Mouse (Mus musculus) lung, postnatal 4 days (tissue): ENCODE measurements around the gene Pdk2.
A peak's percentile ranks its signal among the peaks of the same experiment; 100 is the strongest.

Source experiments
- DNase-seq, 2 experiments: peaks; one replicate each; pipeline ENCODE4 v3.0.0; 2021

Gene Pdk2

DNA sequence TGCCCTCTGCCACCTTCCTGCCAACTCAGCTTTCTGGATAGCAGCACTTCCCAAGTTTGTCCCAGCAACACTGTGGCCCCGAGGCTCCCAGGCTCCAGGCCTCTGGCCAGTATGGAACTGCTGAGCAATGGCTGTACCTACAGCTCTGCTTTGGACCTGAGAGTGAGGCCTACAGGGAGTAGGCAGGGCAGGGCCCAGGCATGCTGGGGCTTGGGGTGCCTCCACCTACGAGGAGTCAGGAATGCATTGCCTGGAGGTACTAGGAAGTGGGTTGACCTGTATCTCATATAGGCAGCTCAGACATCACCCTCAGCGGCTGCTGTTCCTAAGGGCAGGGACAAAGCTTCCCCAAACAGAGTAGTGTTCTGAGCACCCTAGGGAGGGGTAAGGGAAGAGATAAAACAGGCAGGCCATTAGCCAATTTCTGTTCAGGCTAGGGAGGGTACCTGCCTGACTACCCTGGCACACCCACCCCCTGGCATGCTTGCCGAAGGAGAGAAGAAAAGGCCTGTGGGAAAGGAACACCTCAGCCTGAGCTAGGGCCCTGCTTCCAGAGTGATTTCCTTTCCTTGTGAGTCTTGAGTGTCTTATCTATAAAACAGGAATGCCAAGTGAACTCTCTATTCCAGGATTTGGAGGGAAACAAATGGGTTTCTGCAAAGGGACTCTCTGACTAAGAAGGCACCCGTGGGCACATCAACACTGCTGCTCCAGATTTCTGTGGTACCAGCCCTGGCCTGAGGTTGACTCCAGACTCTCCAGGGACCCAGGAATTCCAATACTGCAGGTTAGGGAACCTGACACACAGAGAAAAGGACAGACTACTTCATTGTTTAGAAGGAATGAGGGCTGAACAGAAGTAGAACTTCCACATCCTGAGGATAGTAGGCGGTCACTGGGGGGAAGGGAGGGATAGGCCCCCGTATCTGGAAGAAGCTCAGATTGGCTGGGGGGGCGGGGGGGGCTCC, 29.3 kb upstream of the Pdk2 start:
- peak in 1 of 2 experiments; percentile 49 for DNase-seq

DNA sequence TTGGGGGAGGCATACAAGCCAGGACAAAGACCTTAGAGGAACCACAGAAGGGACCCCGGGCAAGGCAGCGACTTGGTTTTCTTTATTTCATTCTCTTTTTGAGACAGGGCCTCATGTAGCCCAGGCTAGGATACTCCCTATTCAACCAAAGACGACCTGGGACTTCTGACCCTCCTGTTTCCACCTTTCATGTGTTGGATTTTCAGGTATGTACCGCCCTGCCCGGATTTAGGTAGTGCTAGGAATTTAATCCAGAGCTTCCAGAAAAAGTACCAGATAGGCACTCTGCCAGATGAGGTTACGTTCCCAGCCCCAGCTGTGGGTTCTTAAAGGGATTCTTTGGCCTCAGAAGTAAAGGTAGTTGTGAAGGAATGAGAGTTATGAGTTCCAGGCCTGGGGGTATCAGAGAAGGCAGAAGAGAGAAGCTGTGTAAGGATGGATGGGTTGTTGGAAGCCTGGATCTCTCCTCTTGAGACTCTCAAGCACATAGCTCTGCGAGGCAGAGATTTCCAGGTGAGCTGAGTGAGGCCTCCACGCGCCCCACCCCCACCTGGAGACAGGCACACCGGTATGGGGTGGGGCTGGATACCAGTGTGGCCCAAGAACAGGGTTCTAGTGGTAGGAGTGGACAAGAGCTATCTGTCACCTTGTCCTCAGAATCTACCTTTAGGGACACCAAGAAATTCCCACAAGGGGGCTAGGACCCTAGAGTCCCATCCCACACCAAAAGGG, 28.2 kb upstream of the Pdk2 start:
- DNase-seq = peak in 1 of 2 experiments; percentile 53

DNA sequence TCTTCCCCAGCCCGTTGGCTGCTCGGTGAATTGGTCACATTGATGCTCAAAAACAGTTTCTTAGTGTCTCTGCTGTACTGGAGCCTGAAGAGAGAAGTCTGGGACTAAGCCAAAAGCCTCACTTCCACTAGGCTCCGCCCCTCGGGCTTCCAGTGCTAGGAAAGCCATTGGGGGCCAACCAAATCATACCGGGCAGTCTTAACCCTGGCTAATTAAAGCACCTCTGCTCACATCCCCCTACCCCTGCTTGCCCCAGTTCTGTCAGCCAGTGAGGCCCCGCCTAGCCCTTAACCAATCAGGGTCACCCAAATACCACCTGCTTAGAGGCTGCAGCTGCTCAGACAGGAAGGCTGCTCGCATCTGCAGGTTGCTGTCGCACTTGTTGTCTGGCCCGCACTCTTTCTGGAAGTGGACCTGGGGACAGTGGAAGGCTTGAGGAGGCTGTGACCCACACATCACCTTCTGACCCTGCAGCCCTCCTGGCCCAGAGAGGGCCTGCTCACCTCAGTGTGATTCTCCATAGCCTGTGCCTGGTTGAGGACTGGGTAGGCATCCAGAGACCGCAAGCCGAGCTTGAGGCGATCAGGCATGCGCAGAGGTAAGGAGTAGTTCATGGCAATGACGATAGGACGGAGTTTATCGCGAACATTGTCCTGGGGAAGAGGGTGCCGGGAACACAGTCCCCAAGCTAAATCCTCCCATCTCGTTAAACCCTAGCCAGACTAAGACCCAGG, 15.8 kb upstream of the Pdk2 start:
- no peak for DNase-seq

DNA sequence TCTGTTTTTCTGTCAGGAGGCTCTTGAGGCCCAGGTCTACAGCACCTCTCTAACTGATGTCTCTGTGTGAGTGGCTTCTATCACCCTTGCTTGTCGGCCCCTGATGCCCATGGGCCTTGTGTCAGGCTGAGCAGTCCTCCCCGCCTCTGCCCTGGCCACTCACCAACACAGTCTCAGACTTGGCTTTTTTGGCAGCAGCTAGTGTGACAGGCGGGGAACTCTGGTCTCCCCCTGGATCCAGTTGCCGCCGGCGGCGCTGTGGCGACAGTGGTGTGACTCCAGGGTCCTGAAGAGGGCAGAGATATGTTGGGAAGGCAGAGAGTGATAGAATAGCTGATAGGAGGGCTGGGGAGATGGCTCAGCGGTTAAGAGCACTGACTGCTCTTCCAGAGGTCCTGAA, 11.9 kb upstream of the Pdk2 start:
- peak in 1 of 2 experiments; percentile 36 for DNase-seq

DNA sequence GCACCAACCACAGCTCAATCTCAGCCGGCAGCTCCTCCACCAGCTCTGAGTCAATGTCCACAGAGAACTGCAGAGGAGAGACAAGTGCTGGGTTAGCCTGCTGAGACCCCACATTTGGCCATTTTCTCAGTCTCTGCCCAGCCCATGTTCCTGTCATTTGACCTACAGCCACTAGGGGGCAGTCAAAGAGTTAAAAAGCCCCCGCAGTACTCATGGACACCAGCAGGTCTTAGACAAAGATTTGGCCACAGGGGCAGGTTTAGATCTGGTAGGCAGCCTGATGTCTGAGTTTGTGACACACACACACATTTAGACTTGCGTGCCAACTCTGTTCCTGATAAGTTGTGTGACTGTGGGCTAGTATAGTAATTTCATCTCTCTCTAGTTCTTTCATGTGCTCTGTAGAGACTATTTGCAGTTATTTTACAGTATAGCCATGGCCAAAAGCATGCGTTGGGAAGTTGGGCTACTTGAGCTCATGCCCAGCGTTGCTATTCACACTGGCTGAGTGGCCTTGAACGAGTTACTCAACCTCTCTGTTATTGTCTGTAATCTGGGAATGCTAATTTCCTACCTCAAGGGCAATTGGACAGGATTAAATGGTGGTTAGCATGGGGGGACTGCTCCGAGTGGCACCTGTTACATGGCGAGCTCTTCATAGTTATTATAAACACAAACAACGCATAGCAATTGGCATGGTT, 6.0 kb upstream of the Pdk2 start:
- DNase-seq = peak; percentile 43 to 74

DNA sequence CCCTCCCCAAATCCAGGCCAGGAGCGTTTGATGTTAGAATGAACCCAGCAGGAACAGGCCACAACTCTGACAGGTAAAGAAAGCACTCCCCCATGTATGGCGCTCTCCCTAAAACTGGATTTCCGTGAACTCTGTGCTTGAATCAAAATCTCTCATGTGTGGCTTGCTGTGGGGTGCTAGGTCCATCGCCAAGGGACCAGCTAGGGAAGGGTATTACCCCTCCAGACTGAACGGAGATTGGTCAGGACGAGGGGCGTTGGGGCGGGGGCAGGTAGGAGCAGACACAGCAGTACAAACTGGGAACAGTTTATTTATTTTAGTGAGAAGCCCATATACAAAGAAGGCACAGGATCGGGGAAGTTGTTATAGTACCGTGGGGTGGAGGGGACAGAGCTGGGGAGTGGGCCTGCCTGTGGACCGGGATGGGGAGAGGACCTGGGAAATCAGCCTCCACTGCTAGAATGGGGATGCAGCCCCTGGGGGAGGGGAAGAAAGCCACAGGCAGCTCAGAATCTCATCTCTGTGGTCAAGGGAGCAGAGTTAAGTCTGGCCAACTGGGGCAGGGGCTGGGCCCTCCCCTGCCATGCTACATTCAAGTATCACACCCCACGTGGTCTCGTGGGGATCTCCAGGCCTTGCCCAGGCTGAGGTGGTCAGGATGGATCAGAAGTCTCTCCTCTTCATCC, 3.2 kb upstream of the Pdk2 start:
- DNase-seq = peak in 1 of 2 experiments; percentile 18

DNA sequence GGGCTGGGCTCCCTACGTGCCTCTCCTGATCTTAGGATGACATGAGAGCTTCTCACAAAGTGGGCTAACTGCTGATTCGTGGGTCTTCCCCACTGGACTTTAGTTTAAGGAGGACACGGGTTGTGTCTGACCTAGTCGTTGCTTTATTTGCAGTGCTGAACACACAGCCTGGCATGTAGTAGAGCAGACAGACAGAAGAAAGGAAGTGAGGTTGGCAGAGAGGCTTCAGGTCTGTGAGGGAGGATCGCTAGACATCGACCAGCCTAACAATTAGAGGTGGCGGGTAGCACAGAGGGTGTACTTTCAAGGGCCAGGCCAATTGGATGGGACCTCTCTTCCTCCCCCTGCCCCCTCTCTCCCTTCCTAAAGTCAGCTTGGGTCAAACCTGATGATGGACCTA, 2.5 kb upstream of the Pdk2 start:
- DNase-seq = no peak

DNA sequence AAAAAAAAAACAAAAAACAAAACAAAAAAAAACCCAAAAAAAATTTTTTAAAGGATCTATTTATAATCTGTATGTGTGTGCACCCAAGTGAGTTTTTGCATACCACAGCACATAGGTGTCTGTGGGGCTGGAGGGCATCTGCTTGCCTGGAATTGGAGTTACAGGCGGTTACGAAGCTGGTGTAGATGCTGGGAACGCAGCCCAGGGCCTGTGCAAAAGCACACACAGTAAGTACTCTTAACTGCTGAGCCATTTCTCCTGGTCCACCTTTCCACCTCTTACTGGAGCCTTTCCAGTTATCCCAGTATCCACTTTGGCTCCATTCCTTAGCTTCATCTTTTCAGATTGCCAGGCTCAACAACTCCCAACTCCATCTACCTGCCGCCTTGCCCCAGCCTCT, 1.9 kb upstream of the Pdk2 start:
- DNase-seq = no peak

DNA sequence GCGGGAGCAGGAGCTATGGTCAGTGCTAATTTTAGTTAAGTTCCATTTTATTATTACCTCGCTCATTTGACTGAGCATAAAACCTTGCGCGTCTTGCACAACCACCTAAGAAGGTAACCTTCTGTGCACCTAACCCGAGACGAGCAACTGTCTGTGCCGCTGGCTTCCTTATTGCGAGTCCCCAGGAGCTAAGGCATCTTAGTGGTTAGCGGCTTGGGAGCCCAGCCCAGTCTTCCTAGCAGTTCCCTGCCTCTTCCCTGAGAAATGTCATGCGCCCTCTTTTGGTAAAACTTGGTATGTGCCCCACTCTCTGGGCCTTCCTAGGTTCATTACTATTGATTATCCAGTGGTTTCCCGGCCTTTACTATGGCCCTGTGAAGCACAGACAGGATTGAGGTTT, 942 bp upstream of the Pdk2 start:
- peak; percentile 82 to 87 for DNase-seq

DNA sequence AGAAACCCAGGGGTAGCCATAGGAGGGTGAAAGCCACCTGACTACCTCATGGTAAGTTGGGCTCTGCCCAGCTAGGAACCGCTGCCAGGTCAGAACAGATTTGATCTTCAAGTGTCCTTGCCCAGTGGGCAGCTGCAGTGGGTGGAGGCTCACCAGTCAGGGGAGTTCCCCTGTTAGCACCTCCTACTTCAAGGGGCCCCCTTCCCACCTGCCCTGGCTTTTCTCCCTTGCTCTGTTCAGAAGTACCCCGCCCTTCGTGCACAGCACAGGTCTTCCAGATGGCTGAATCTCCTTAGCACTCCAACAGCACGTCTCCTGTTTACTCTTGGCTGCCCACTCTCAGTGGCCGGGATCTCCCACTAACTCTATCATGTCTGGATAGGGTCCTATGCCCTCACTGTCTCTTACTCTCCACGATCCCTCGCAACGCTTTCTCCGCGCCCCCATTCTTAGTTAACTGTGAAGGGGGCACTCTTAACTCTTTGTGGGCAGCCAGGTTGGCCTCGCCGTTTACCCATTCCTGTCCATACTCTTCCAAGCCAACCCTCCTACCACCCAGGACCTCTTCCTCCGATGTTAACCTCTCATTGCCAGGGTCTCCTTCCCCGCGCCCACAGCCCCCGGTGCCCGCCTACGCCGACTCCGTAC, 539 bp downstream of the Pdk2 start:
- peak; percentile 66 to 87 for DNase-seq

DNA sequence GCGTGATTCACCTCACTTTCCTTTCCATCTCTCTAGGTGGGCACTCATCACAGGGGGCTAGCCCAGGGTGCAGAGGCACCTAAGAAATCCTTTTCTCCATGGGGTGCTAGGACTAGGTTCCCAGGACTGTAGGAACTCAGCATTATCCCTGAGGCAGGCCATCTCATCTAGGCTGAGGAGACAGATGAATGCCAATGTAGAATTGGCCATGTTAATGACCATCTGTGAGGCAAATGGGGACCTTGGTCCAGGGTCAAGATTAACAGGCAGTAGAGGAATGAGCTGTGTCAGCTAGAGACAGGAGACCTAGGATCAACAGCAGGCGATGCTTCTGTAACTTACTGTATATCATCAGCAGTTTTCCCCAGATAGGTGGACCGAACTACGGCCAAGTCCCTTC, 1.4 kb downstream of the Pdk2 start:
- no peak for DNase-seq

DNA sequence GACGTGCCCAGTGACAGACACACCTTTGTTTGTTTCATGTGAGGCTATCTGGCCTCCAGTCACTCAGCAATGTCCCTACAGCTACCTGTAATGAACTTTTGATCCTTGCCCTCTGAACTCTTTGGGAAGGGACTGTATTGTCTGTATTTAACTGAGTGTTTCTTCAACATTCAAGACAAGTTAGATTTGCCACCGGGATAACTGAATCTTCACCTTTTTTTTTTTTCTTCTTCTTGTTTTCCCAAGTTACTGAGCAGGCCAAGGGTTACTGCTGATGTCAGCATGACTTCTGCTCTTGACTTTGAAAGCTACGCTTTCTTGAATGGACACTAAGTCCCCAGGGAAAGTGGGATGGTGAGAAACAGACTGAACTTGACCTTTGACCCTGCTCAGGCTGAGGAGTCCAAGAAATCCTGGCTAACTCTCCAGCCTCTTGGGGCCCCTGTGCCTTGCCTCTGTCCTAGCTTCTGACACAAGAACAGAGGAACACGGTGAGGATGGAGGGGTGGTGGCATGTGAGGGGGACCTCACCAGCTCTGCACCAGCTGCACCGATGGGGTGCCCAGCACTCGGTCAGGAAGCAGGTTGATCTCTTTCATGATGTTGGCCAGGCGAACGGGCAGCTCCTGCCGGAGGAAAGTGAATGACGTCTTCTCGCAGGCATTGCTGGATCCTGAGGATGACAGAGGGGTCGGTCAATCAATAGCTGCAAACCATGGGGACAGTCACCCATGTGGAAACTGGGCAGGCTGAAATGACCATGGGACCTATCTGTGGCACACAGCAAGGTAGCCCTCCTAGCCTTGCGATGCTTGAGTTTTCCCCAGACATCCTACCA, 2.1 kb downstream of the Pdk2 start:
- no peak for DNase-seq

DNA sequence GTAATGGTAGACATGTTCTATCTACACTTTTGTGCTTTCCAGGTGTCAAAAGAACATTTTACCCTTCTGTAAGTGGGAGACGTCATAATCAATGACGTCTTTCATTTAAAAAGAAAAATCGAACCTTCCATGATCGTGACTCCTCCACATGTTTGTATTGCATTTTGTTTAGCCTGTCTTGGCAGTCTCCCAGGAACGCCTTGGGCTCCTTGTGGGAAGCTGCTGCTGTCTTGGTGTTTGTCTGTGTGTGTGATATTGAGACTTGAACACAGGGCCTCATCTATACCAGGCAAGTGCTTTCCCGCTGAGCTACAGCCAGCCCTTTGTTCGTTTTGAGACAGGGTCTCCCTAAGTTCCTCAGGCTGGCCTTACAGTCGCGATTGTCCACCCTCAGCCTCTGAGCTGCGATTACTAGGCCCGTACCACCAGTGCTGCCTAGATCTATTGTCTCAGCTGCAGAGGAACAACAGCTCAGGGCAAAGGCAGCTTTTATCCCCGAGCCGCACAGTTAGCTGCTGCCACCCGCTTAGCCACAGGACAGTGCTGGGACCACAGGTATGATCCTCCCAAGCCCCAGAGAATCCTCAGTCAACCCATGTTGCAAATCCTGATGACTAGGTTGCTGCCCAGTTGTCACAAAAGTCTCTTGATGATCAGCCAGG, 2.9 kb downstream of the Pdk2 start:
- no peak for DNase-seq

DNA sequence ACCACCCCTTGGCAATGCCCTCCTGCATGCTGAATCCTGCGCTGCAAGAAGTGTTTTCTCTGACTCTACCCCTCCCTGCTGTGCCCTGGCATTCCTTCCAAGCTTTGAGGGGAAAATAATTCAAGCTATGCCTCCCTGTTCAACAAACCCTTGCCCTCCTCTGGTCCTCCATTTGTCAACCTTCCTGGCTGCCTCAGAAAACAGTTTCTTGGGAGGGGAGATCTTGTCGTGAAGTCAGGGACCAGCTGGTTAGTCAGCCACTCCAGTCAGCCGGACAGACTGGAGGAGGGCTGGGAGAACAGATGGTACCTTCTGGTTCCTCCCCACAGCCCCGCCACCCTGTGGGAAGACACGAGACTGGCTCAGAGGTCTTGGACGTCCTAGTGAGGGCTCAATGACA, 3.8 kb downstream of the Pdk2 start:
- DNase-seq = no peak

DNA sequence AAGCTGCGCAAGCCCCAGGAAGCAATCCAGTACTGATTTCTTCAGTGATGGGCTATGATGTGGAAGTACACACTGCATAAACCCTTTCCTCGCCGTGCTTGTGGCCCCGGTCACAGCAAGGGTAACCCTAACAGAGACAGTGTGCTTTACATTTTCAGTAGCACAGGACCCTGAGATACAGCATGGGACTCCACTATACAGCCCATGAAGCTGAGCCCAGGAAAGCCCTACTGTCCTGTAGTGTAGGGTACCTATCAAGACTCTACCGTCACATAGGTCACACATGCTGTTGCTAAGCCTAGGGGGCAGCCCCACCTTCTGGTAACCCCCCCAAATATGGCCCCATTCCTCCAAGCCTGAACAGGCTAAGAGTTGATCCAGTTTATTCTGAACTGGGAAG, 4.6 kb downstream of the Pdk2 start:
- no peak for DNase-seq

DNA sequence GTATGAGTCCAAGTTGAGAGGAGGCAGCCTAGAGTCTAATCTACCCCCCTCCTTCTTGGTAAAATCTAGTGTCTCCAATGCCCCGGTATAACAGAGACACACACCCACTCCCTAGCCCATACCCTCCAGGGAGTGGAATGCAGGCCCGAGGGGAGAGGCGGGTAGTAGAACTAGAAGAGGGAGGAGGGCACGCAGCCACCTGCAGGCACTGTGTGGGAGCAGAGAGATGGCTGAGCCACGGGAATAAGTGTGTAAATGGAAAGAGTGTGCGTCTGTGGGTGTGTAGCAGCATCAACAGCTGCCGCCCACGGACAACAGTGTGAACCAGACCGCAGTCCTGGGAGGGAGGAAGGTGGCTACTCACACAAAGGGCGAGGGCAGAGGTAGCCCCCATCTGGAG, 6.3 kb downstream of the Pdk2 start:
- no peak for DNase-seq

DNA sequence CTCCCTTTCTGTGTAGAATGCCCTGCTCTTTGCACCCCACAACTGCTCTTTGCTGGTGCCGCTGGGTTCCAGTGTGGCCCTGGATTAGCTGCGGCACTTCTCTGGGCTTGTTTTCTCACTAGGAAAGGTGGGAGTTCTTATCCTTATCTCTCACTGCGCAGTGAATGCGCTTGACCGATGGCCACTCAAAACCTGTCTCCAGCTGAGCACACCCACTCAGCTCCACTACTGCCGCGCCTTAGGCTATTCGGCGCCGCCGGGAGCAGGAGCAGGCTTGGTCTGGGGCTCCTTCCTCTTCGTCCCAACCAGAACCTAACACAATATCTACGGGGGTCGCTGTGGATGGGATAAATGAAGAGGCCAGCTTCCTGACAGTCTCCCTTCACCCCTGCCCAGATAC, 7.5 kb downstream of the Pdk2 start:
- no peak for DNase-seq

DNA sequence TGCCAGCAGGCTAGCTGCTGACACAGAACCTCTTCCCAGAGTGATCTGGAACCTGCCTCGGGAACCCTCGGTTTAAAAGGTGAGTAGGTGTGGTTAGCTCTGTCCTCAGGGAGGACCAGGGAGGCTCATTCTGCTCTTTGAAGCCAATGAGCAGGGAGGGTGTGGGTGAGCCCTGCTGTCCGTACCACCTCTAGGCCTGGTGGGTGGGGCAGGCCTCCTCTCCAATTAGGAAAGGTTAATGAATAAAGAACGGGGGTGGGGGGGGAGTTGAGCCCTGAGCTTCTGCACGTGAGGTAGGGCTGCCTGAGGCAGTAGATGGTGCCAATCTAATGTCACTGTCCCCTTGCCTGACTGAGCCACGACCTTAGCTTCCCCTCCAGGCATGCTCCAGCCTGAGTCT, 8.2 kb downstream of the Pdk2 start:
- no peak for DNase-seq

DNA sequence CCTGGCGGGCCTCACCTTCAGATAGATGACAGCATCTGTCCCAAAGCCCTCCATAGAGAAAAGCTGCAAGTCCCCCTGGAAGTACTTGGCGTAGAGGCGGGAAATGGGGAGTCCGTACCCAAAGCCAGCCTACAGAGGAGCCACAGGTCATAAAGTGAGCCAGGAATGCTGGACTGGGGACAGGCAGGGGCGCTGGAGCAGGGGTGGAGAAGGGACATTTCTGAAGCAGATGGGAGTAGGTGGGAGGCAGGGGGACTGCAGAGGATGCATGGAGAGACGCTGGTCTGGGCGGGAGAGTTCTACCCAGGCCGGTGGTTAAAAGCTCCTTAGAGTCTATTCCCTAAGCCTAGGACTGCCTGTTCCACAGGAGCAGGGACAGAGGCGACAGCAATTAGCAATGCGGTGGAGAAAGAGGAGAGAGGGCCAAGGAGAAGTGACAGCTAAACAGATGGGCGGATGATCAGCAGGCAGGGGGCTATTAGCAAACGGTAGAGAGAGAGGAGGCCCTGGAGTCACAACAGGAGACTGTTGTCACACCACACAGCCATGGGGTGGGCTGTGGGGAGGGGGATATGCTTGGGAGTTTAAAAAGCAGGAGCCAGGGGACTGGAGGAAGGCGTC, 13.2 kb downstream of the Pdk2 start:
- DNase-seq = no peak

DNA sequence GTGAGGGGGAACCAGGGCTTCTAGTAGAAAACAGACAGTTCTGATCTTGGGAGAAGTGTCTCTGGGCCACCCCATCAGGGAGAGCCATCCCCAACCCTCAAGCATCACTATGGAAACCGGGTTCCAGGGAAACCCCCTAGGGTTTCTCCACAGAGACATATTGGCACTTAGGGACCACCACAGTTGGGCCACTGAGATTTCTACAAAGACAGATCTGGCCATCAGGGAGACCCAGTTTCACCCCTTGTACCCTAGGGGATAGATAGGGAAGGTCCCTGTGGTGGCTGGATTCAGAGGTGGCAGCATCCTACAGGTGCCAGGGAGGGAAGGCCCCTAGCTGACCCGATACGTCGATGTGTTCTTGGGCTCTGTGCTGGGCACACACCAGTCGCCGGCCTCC, 14.3 kb downstream of the Pdk2 start:
- no peak for DNase-seq
